Mouse (Mus musculus): ENCODE measurements around the gene Gm9837. TPM values are rescaled to one million over a fixed set of nuclear protein-coding genes. Genes with fewer than 3 reads are reported as not detected.

Gm9837 gene
- polyA plus RNA-seq, 1 experiment from 2014 or later: not detected

DNA sequence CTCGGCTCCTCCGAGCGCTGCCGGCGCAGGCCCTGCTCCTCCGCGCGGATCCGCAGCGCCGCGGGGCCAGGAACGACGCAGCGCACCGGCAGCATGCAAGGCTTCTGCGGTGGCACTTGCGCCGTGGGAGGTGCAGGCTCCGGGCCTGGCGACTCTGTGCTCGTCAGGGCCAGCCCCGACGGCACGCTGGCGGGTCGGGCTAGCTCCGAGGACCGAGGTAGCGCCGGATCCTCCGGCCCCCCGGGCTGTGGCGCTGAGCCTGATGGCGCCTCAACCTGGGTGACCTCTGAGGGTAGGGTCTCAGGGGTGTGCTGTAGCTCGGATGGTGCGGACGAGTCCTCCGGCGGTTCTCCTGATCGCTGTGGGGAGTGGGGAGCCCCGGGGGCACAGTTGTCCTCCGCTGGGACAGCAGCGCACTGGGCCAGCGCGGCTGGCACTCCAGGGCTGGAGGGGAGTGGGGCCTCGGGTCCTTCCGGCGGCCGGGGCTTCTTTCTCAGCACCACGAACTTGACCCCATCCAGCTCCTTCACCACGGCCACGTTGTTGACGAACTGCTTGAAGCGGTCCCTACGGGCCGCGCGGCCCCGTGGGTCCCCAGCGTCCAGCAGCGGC lies 9.0 kb upstream of the Gm9837 start:
- WGBS: 1% methylated on average over 56 of the region's 62 CpGs
- ATAC-seq (ENCODE audit: low FRiP score) (0 out of 2 replicates have a peak, but pooled peaks have one; percentile 5), DNase-seq (ENCODE audit: low spot score) (no peak)
- Histone ChIP-seq H3K36me3 (replicated peaks; ENCODE audit: control insufficient read depth, insufficient read depth) (no peaks in the 10 kb centered on the region), H3K4me1 (replicated peaks; ENCODE audit: control insufficient read depth, insufficient read depth, low read length) (peaks cover 30% of the 10 kb centered on the region), H3K9ac (peak overlapping the region; percentile 57), H3K4me2 (replicated peaks) (peak overlapping the region; percentile 65), H3K27me3 (ENCODE audit: control insufficient read depth, insufficient read depth, low read length) (peaks cover 67% of the 10 kb centered on the region), H3K27ac (no peak overlapping the region), H3K9me3 (ENCODE audit: control insufficient read depth, low read length) (no peaks in the 10 kb centered on the region), H3K4me3 (replicated peaks; ENCODE audit: low read length) (peak overlapping the region; percentile 41)

DNA sequence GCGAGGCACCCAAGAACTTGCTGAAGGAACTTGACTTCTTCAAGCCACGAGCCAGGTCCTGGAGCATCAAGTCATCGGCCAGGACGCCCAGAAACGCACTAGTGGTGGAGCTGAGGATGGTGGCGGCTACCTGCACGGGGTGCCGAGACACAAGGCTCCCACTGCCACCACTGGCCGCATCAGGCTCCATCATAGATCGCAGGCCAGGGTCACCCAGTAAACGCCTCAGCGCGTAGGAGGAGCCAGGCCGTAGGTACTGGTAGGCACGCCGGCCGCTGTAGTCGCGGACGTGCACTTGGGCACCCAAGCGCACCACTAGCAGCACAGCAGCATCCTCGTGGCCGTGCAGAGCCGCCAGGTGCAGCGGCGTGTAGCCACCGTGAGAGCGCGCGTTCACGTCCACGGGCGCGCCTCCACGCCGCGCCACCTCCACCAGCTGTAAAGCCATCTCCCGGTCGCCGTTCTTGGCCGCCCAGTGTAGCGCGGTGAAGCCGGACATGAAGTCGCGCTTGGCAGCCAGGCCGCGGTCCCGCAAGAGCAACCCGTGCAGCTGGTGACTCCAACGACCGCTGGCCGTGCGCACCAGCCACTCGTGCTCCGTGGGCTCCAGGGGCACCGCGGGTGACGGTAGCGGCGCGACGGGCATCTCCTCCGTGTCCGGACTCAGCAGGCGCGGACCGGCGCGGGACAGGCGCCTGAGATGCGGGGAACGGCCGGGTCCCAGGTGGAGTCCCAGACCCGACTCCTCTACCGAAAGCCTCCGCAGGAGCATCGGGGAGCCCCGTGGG lies 8.3 kb upstream of the Gm9837 start:
- DNase-seq (ENCODE audit: low spot score) (no peak), ATAC-seq (ENCODE audit: low FRiP score) (peak; percentile 35; the same call in 1 of the 2 replicates)
- Histone ChIP-seq H3K4me2 (replicated peaks) (peak overlapping the region; percentile 65), H3K27ac (no peak overlapping the region), H3K9me3 (ENCODE audit: control insufficient read depth, low read length) (no peaks in the 10 kb centered on the region), H3K4me3 (replicated peaks; ENCODE audit: low read length) (peak overlapping the region; percentile 41), H3K9ac (peak overlapping the region; percentile 57), H3K27me3 (ENCODE audit: control insufficient read depth, insufficient read depth, low read length) (peaks cover 72% of the 10 kb centered on the region), H3K36me3 (replicated peaks; ENCODE audit: control insufficient read depth, insufficient read depth) (no peaks in the 10 kb centered on the region), H3K4me1 (replicated peaks; ENCODE audit: control insufficient read depth, insufficient read depth, low read length) (peaks cover 30% of the 10 kb centered on the region)
- 5% methylated on average over 79 of the region's 79 CpGs for WGBS

DNA sequence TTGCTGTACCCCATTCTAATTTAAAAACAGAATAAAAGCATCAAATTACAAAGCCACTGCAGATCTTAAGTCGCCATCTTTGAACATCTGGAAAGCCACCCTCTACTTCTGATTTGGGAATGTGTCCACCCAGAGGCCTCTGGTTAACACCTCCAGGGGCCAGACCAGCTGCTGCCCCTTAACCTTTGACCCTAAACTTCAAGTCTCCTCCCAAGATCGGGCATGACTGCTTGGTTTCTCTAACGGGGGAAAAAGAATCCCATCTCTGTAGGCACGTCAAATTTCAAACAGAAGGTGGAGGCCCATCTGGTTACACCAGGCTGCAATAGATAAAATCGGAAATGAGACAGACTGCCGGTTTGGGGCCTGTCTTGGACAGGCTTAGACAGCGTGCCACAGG lies 7.6 kb upstream of the Gm9837 start:
- no peak overlapping the region for H3K4me3 ChIP-seq (replicated peaks; ENCODE audit: low read length)
- no peak overlapping the region for H3K9ac ChIP-seq
- H3K4me2 ChIP-seq (replicated peaks): no peak overlapping the region
- peaks cover 68% of the 10 kb centered on the region for H3K27me3 ChIP-seq (ENCODE audit: control insufficient read depth, insufficient read depth, low read length)
- DNase-seq (ENCODE audit: low spot score): no peak
- 44% methylated on average over 7 of the region's 7 CpGs for WGBS
- no peaks in the 10 kb centered on the region for H3K36me3 ChIP-seq (replicated peaks; ENCODE audit: control insufficient read depth, insufficient read depth)
- peaks cover 30% of the 10 kb centered on the region for H3K4me1 ChIP-seq (replicated peaks; ENCODE audit: control insufficient read depth, insufficient read depth, low read length)
- H3K9me3 ChIP-seq (ENCODE audit: control insufficient read depth, low read length): no peaks in the 10 kb centered on the region
- no peak for ATAC-seq (ENCODE audit: low FRiP score)
- no peak overlapping the region for H3K27ac ChIP-seq

DNA sequence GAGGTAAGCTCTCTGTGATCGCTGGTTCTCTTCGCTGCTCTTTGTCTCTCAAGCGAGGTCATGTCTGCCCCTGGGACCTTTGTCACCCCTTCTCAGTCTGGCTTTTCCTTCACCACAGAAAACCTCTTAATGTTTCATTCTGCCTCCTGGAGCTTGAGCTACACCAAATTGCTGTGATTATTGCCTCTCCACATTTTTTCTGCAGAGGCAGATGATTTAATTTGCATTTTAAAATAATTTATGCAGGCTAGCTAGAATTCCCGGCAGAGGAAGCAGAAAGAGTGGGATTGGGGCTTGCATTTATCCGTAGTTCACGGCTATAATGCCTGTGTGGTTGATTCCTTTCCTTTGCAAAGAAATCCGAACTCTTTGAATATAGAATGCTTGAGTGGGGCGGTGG lies 5.3 kb upstream of the Gm9837 start:
- no peak for DNase-seq (ENCODE audit: low spot score)
- Histone ChIP-seq H3K9ac (peak overlapping the region; percentile 45), H3K4me3 (replicated peaks; ENCODE audit: low read length) (0 out of 2 replicates have a peak overlapping the region, but pooled peaks have one; percentile 2), H3K27me3 (ENCODE audit: control insufficient read depth, insufficient read depth, low read length) (peaks cover 56% of the 10 kb centered on the region), H3K27ac (peak overlapping the region; percentile 62), H3K4me1 (replicated peaks; ENCODE audit: control insufficient read depth, insufficient read depth, low read length) (peaks cover 32% of the 10 kb centered on the region), H3K9me3 (ENCODE audit: control insufficient read depth, low read length) (no peaks in the 10 kb centered on the region), H3K4me2 (replicated peaks) (peak overlapping the region; percentile 37), H3K36me3 (replicated peaks; ENCODE audit: control insufficient read depth, insufficient read depth) (no peaks in the 10 kb centered on the region)
- 11% methylated on average over 8 of the region's 8 CpGs for WGBS
- ATAC-seq (ENCODE audit: low FRiP score): no peak

DNA sequence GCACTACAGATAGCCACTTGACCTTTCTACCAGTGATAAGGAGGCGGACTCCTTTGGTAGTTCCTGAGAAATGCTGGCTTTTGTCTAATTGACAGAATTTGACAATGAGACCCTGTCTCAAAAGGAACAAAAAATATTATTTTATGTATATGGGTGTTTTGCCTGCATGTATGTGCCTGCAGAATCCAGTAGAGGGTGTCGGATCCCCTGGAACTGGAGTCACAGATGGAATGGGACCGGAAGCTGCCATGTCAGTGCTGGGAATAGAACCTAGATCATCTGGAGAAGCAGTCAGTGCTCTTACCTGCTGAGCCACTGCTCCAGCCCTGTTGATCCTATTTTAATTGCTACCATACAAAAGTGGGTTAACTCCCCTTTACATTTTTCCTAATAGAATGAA lies 2.4 kb upstream of the Gm9837 start:
- Histone ChIP-seq H3K27ac (no peak overlapping the region), H3K9ac (no peak overlapping the region), H3K27me3 (ENCODE audit: control insufficient read depth, insufficient read depth, low read length) (peaks cover 31% of the 10 kb centered on the region), H3K4me3 (replicated peaks; ENCODE audit: low read length) (no peak overlapping the region), H3K4me1 (replicated peaks; ENCODE audit: control insufficient read depth, insufficient read depth, low read length) (peaks cover 19% of the 10 kb centered on the region), H3K4me2 (replicated peaks) (no peak overlapping the region), H3K9me3 (ENCODE audit: control insufficient read depth, low read length) (no peaks in the 10 kb centered on the region), H3K36me3 (replicated peaks; ENCODE audit: control insufficient read depth, insufficient read depth) (no peaks in the 10 kb centered on the region)
- no peak for ATAC-seq (ENCODE audit: low FRiP score)
- DNase-seq (ENCODE audit: low spot score): no peak
- 80% methylated on average over 3 of the region's 3 CpGs for WGBS

DNA sequence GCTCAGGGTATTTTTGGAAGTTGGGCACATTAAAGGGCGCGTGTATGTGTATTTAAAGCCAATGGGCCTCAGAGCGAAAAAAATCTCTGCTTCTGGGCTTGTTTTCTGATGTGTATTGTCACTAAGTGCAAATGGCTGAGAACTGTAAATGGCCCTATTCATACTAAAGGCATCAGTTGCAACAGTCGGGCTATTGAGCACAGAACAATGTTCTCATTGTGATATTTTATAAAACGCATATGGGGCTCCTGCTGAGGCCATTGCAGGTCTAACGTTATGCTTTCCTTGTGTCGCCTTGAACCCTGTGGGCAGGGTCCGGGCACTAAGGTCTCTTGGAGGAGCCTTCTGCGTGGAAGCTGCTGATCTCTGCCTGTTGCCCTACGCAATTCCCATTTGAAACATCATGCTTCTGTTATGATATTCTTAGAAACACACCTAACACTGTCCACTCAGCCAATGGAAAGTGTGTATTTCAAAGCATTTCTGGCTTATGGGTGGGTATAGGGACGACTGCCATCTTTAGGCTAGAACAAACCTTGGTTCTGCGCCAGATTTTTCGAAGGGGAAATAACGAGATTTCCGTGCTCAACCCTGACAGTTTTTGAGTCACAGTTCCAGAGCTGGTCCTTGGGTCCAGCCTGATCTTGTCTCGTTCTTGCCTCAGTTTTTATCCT lies 848 bp downstream of the Gm9837 start:
- H3K36me3 ChIP-seq (replicated peaks; ENCODE audit: control insufficient read depth, insufficient read depth): no peaks in the 10 kb centered on the region
- no peak overlapping the region for H3K9ac ChIP-seq
- H3K27ac ChIP-seq: no peak overlapping the region
- no peak overlapping the region for H3K4me3 ChIP-seq (replicated peaks; ENCODE audit: low read length)
- H3K9me3 ChIP-seq (ENCODE audit: control insufficient read depth, low read length): no peaks in the 10 kb centered on the region
- H3K27me3 ChIP-seq (ENCODE audit: control insufficient read depth, insufficient read depth, low read length): peaks cover 51% of the 10 kb centered on the region
- ATAC-seq (ENCODE audit: low FRiP score): no peak
- peaks cover 8% of the 10 kb centered on the region; the same call in 1 of the 2 replicates for H3K4me1 ChIP-seq (replicated peaks; ENCODE audit: control insufficient read depth, insufficient read depth, low read length)
- DNase-seq (ENCODE audit: low spot score): no peak
- peak overlapping the region; percentile 51 for H3K4me2 ChIP-seq (replicated peaks)
- 27% methylated on average over 16 of the region's 16 CpGs for WGBS

DNA sequence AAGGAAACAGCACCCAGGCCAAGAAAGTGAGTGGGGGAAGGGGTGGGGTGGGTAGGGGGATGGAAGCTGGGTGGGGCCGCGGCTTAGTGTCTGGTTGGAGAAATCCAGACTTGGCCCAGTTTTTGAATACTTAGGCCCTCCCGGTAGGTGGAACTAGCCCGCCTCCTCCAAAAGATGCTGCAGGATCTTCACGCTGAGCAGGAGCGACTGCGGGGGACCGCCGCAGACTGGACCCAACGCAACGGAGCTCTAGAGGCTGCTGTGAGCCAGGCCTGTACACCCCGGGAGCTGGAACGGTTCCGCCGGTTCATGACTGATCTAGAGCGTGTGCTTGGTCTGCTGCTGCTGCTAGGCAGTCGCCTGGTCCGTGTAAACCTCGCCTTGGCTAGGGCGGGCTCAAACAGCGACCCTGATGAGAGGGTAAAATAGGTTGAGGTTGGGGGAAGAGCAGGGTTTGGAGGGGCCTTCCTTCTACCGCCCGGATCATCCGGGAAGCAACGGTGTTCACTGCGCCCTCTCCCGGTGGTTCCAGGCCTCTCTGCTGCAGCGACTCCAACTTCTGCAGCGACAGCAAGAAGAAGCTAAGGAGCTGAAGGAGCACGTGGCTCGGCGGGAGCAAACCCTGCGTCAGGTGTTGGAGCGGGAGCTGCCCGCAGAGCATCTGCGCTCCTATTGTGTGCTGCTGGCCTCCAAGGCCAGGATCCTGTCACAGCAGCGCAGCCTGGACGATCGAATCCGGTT lies 3.9 kb downstream of the Gm9837 start:
- H3K27me3 ChIP-seq (ENCODE audit: control insufficient read depth, insufficient read depth, low read length): peaks cover 68% of the 10 kb centered on the region

DNA sequence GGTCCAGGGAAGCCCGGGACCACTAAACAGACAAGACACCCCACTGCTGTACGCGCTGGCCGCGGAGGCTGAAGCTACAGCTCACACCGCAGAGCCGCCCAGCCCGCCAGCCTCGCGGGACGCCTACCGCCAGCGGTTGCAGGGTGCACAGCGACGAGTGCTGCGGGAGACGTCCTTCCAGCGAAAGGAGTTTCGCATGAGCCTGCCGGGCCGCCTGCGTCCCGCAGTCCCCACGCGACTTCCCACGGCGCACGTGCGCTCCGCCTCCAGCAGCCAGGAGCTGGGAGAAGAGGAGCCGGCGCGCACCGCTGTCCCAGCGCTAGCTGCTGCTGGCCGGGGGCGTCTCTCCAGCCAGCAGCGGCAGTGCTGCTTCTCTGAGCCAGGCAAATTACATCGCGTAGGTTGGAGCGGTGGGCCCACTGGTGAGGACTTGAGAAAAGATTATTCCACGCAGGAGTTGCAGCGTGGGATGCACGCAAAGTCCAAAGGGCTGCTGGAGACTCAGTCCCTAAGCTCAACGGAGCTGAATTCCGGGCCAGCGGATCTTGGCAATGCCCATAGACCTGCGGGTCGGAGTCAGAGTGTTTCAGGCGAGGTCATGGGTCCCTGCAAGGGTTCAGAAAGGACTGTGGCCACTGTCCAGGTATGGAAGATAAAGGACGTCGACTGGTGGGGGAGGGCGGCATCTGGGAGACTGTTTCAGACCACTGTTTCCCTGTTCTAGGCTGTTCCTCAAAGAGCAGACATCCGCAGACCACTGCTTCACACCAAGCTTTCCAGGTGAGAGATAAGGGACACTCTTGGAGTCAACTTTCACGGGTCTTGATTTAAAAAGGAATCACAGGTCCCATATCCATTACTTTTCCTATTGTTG lies 6.5 kb downstream of the Gm9837 start:
- peaks cover 87% of the 10 kb centered on the region for H3K27me3 ChIP-seq (ENCODE audit: control insufficient read depth, insufficient read depth, low read length)
- H3K36me3 ChIP-seq (replicated peaks; ENCODE audit: control insufficient read depth, insufficient read depth): no peaks in the 10 kb centered on the region
- peak overlapping the region; percentile 67 for H3K4me2 ChIP-seq (replicated peaks)
- peak overlapping the region; percentile 34 for H3K4me3 ChIP-seq (replicated peaks; ENCODE audit: low read length)
- H3K9me3 ChIP-seq (ENCODE audit: control insufficient read depth, low read length): no peaks in the 10 kb centered on the region
- no peak for DNase-seq (ENCODE audit: low spot score)
- H3K27ac ChIP-seq: no peak overlapping the region
- WGBS: 8% methylated on average over 55 of the region's 55 CpGs
- no peaks in the 10 kb centered on the region; the same call in 1 of the 2 replicates for H3K4me1 ChIP-seq (replicated peaks; ENCODE audit: control insufficient read depth, insufficient read depth, low read length)
- no peak for ATAC-seq (ENCODE audit: low FRiP score)
- peak overlapping the region; percentile 50 for H3K9ac ChIP-seq

More for the DNA sequence above, 3.9 kb downstream of the Gm9837 start:
- Histone ChIP-seq H3K4me3 (replicated peaks; ENCODE audit: low read length) (peak overlapping the region; percentile 25), H3K9ac (peak overlapping the region; percentile 47; the same call in 1 of the 2 replicates), H3K4me2 (replicated peaks) (peak overlapping the region; percentile 54), H3K27ac (no peak overlapping the region), H3K9me3 (ENCODE audit: control insufficient read depth, low read length) (no peaks in the 10 kb centered on the region), H3K4me1 (replicated peaks; ENCODE audit: control insufficient read depth, insufficient read depth, low read length) (peaks cover 8% of the 10 kb centered on the region; the same call in 1 of the 2 replicates), H3K36me3 (replicated peaks; ENCODE audit: control insufficient read depth, insufficient read depth) (no peaks in the 10 kb centered on the region)
- ATAC-seq (ENCODE audit: low FRiP score): no peak
- 5% methylated on average over 40 of the region's 40 CpGs for WGBS
- peak; percentile 79 for DNase-seq (ENCODE audit: low spot score)

Measured in hindbrain, embryonic 14.5 days (tissue).